Mouse (Mus musculus) testis, adult 2 months (tissue): ENCODE data around the gene Gm49403. TPM values are rescaled to one million over a fixed set of nuclear protein-coding genes. Genes with fewer than 3 reads are reported as not detected.
"Not testable (repeated sequence)": the region's sequence is repeated elsewhere in the genome, so short reads cannot be mapped to it uniquely, and the experiment has no call there.

Source experiments
- H3K27ac ChIP-seq: fragments of 200-500 bp; 2 replicates; pipeline ENCODE4 v1.5.1; 2012; ENCODE audit warnings: low read depth, low read length; ENCODE audit not compliant: control insufficient read depth, insufficient read depth
- H3K27me3 ChIP-seq: fragments of 200-500 bp; 2 replicates; pipeline ENCODE4 v1.6.1; 2012; ENCODE audit warnings: mild to moderate bottlenecking, low read length, moderate library complexity; ENCODE audit not compliant: control insufficient read depth, insufficient read depth
- H3K36me3 ChIP-seq: fragments of 200-500 bp; 2 replicates; pipeline ENCODE4 v1.6.1; 2012; ENCODE audit warnings: mild to moderate bottlenecking, low read length; ENCODE audit not compliant: control insufficient read depth, insufficient read depth
- H3K4me1 ChIP-seq: fragments of 200-500 bp; 2 replicates; pipeline ENCODE4 v1.6.1; 2012; ENCODE audit warnings: low read length; ENCODE audit not compliant: control insufficient read depth, insufficient read depth
- H3K4me3 ChIP-seq: fragments of 200-500 bp; 2 replicates; pipeline ENCODE4 v1.5.1; 2012; ENCODE audit warnings: low read depth, mild to moderate bottlenecking, low read length, moderate library complexity, mixed read lengths; ENCODE audit not compliant: control insufficient read depth
- CTCF ChIP-seq: fragments of 200-500 bp; IDR thresholded peaks from 2 replicates; pipeline ENCODE4 v1.5.1; 2012; ENCODE audit warnings: low read depth, mild to moderate bottlenecking, inconsistent platforms, low read length, moderate library complexity; ENCODE audit not compliant: control insufficient read depth, insufficient read depth, insufficient replicate concordance
- POLR2A ChIP-seq: fragments of 200-500 bp; IDR thresholded peaks from 2 replicates; pipeline ENCODE4 v1.6.1; 2012; ENCODE audit warnings: low read depth, mild to moderate bottlenecking, inconsistent platforms, low read length, moderate library complexity; ENCODE audit not compliant: control insufficient read depth
- polyA plus RNA-seq: library from polyadenylated mRNA; depleted of rRNA; stranded (reverse); fragments of >200 nt; gene quantifications from 2 replicates; pipeline ENCODE4 v1.2.3, GENCODE M21; 2012; rRNA removed

The Gm49403 gene
- polyA plus RNA-seq, result not detected in 2 replicates

DNA sequence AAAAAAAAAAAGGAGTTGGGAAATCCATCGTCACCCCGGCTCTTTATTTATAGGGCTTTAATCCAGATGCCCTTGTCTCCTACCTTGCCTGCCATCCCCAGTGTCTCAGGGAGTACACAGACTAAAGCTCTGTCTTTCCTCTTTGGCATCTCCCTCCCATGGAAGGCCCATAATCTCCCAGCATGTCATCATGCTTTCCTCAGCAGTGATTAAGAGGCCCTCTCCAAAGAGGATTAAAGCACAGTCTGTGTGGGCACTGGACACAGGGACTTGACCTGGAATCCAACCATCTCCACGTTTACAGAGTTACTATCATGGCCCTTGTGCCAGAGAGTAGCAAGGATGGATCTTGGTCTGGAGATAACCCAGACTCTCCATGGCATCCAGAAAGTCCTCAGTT lies at the start of gene Gm49403, which contains the start of gene Lbhd1:
Gm49403 (plus strand) TSS at position 315 of the 400 bp plus-strand sequence.
Lbhd1 (plus strand) TSS at position 117 of the 400 bp plus-strand sequence.
- Histone ChIP-seq H3K4me1 (peaks cover 7% of the 10 kb centered on the region), H3K27me3 (no peaks in the 10 kb centered on the region), H3K4me3 (no peak within 1 kb of the TSS), H3K27ac (no peak within 1 kb of the TSS), H3K36me3 (no peaks in the 10 kb centered on the region)
- TF ChIP-seq CTCF, result no peak
- TF ChIP-seq POLR2A, result no peak

DNA sequence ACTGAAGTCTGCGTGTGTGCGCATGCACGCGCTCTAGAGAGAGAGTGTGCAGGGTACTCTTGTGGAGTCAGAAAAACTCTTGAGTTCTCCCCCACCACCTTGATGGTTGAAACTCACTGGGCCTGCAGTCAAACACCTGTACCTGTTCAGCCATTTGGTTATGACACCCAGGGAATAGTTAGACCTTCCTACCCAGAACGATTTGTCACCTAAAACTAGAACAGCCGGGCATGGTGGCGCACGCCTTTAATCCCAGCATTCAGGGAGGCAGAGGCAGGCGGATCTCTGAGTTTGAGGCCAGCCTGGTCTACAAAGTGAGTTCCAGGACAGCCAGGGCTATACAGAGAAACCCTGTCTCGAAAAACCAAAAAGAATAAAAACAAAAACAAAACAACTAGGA lies 47.4 kb upstream of the Gm49403 start:
- Histone ChIP-seq H3K27ac (peak overlapping the region; percentile 26; the same call in 1 of the 2 replicates), H3K4me1 (peaks cover 18% of the 10 kb centered on the region)
- not testable (repeated sequence) for H3K27me3 ChIP-seq, H3K36me3 ChIP-seq, H3K4me3 ChIP-seq

DNA sequence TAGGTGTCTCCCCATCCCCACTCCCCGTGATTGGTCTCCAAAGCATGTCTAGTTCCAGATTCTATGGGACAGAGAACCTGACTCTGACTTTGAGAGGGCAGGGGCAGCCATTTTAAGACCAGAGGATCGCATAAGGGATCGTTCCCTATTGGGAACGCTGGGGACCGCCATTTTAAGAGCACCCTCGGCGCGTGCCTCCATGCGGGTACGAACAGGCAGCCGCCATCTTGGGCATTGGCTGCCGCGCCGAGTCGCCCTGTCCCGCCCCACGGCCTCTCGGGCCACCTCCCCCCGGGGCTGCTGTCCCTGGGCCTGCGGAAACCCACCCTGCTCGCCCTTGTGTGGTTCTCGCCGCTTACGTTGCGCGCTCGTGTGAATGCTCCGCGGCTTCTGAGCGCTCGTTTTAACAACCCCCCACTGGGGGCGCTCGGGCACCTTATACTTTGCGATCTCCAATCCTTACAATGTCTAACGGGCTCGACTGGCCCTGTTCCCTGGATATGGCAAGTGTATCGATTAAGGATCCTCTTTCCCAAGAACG lies 46.4 kb upstream of the Gm49403 start, which contains the start of gene Bscl2:
Bscl2 (plus strand) TSS at position 217 of the 541 bp plus-strand sequence.
- Histone ChIP-seq H3K27me3 (no peaks in the 10 kb centered on the region), H3K4me1 (peaks cover 18% of the 10 kb centered on the region), H3K27ac (peak within 1 kb of the TSS; percentile 92), H3K36me3 (peaks cover 2% of the 10 kb centered on the region; the same call in 1 of the 2 replicates), H3K4me3 (peak within 1 kb of the TSS; percentile 93)
- TF ChIP-seq CTCF (peak; percentile 12; the same call in 1 of the 2 replicates), POLR2A (peak; percentile 83)

DNA sequence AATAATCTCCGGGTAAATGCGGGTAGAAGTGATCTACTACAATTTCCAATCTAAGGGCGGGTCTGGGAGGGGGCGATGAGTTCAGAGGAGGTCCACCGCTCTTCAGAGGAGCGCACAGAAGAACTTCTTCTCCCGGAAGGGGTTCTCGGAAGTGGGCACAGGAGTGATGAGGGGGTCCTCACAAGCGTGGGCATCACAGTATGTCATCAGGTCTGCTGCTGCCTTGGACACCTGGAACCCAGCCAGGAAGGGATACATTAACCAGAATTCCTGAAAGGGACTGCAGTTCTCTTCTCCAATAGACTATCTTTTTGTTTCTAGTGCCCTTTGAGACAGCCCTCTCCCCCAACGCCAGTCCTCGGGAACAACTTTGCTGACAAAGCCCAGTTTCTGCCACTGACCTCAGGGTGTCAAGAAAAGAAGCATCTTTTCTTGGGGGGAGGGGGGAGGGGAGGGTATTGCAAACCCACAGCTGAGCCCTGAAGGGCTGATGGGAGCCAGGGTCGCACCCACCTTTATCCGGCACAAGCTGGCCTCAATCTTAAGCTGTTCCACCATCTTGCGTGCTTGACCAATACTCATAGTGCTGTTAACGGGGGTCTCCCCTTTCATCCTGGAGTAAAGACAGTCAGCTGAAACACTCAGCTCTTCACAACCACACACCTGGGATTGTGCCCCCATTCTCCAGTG lies 45.5 kb upstream of the Gm49403 start:
- Histone ChIP-seq H3K27me3 (no peaks in the 10 kb centered on the region), H3K36me3 (peaks cover 2% of the 10 kb centered on the region; the same call in 1 of the 2 replicates), H3K4me1 (peaks cover 18% of the 10 kb centered on the region), H3K4me3 (peak overlapping the region; percentile 93), H3K27ac (peak overlapping the region; percentile 92)
- TF ChIP-seq POLR2A (no peak), CTCF (no peak)

DNA sequence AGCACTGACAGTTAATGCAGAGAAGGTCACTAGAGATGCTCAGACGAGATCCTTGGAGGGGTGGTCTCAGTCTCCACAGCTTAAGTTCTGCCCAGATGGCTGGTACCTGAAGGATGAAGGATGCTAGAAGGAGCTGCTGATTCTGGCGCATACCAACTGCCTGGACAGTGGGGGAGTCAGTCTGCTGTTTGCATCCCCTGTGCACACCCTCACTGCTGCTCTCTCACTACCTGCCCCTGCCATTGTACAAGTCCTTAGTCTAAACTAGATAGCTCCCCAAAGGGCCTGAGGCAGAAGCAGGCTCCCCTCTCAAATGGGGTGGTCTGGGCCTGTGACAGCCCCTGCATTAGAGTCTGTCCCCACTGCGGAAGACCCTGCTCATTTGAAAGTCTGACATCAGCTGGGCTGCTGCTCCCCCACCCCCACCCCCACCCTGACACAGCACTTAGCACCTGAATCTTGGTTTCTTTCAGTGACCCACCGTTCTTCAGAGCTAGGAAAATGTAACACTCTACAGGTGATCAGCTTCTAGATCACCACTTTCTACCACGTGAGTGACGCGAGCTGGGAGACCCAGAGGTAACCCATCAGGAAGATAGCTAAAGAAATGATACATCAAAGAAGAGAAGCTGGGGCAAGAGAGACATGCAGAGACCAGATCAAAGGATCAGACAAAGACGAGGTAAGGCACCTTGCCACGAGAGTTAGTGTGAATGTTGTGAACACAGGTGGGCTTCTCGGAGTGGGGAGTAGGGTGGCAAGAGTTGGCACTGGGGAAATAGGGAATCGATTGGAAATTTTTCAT lies 44.4 kb upstream of the Gm49403 start, which contains the start of gene Gng3:
Gng3 (minus strand) TSS at position 92 of the 805 bp plus-strand sequence.
- peaks cover 2% of the 10 kb centered on the region; the same call in 1 of the 2 replicates for H3K36me3 ChIP-seq
- peak within 1 kb of the TSS; percentile 93 for H3K4me3 ChIP-seq
- peak within 1 kb of the TSS; percentile 92 for H3K27ac ChIP-seq
- H3K27me3 ChIP-seq, result no peaks in the 10 kb centered on the region
- peaks cover 18% of the 10 kb centered on the region for H3K4me1 ChIP-seq
- TF ChIP-seq CTCF (no peak), POLR2A (no peak)

DNA sequence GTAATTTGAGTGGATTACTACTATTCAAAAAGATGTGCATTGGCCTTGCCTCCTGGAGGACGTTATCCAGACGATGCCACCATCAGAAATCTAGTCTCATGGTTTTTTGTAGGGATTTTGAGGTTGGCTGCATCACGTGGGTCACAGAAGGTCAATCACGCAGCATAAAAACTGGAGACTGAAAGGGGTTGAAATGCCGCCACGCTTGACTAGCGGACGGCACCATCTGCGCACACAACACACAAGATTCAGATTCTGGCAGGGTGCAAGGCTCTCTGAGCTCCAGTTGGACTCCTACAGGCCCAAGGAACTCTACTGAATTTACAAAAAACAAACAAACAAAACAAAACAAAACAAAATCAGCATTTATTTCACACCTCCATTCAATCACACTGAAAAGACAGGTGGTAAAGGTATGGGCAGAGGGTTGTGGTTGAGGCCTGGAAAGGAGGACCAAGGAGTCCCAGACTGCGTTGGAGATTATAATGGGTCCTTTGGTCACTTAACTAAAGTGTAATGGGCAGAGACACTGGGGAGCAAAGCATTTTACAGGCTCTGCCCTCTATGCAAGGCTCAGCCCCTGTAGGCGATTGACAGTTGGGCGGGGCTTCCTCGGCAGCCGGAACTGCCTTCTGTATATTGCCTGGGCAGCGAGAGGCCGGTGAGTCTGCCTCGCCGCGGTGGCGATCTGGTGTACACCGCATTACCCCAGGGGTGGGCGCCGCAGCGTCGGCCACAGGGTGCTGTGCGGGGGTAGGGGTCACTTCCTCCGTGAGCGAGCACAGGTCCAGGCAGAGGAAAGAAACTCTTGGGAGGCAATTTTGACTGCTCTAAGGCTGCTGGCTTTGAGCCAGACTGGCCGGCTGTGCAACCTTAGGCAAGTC lies 43.6 kb upstream of the Gm49403 start:
- Histone ChIP-seq H3K27ac (no peak overlapping the region), H3K4me3 (peak overlapping the region; percentile 79), H3K27me3 (no peaks in the 10 kb centered on the region), H3K4me1 (peaks cover 18% of the 10 kb centered on the region), H3K36me3 (peaks cover 2% of the 10 kb centered on the region; the same call in 1 of the 2 replicates)
- TF ChIP-seq POLR2A (0 out of 2 replicates have a peak, but pooled peaks have one; percentile 41), CTCF (no peak)
